Comparison of ENCODE assay signal across 12 mouse cellular contexts in genomic region chr15:64031099-64031498, GRCm38 (mm10). TPM values are rescaled to one million over a fixed set of nuclear protein-coding genes. Genes with fewer than 3 reads are reported as not detected.
A peak's percentile ranks its signal among the peaks of the same experiment; 100 is the strongest.
DNase-seq lines count a peak whose midpoint lies in the region; TF ChIP-seq lines count a peak whose summit lies in the region.
"Had no signal": no experiment of that assay in that cellular context is flagged by ENCODE, and none has a peak within 500 bp of the region (broad histone marks: within the 10 kb centered on the region; RNA-seq: fewer than 3 reads in every experiment).

No protein-coding gene starts in this region.

- no peaks in the 10 kb centered on the region for H3K9me3 ChIP-seq in limb, embryonic 10.5 days (replicated peaks)
- H3K9me3 ChIP-seq: megakaryocyte, embryonic 14.5 days had no signal

- peaks cover 40% of the 10 kb centered on the region for H3K4me1 ChIP-seq in limb, embryonic 10.5 days

- H3K36me3 ChIP-seq in limb, embryonic 10.5 days = no peaks in the 10 kb centered on the region

- 55% methylated on average over 5 of the region's 5 CpGs for WGBS in limb, embryonic 10.5 days

- no peak overlapping the region for H3K27ac ChIP-seq in gastrocnemius, adult 2 months
- H3K27ac ChIP-seq in limb, embryonic 10.5 days = peak overlapping the region; percentile 63; the same call in 1 of the 2 replicates

- no peaks in the 10 kb centered on the region for H3K27me3 ChIP-seq in limb, embryonic 10.5 days (ENCODE audit: low read depth, poor library complexity, severe bottlenecking)
- H3K27me3 ChIP-seq: megakaryocyte, embryonic 14.5 days had no signal

- H3K4me3 ChIP-seq in gastrocnemius, adult 2 months = no peak overlapping the region
- H3K4me3 ChIP-seq in limb, embryonic 10.5 days = no peak overlapping the region
- H3K4me3 ChIP-seq: megakaryocyte, embryonic 14.5 days had no signal

- TF ChIP-seq CTCF in gastrocnemius, adult 2 months (IDR thresholded peaks at IDR 0.05) = no peak

- DNase-seq in gastrocnemius, adult 2 months = peak; percentile 46
- DNase-seq in gastrocnemius, adult 8-10 months (ENCODE audit: low spot score in 2 of 2) = no peak
- peak; percentile 22 to 42 for DNase-seq in kidney, postnatal 4 days
- DNase-seq in kidney, adult 18-20 months = no peak
- DNase-seq in 3134 (ENCODE audit: extremely low read depth, insufficient read length, low spot score) = peak; percentile 44
- DNase-seq in limb, embryonic 10.5 days (ENCODE audit: low spot score) = peak; percentile 40
- no peak for DNase-seq in adrenal gland, postnatal 10 days
- DNase-seq in adrenal gland, adult (ENCODE audit: inconsistent age in 2 of 2, low spot score in 1 of 2) = no peak
- DNase-seq: cerebellum, adult 8-10 months; embryo, embryonic 11 days; spleen, adult 18-20 months had no signal

- intact Hi-C loops in gastrocnemius, adult 2 months (cut with DNase I) = no loop called here

RNA-seq across cellular contexts. Expression of gene Fam49b, which starts 29.2 kb away (rescaled TPM):
- 10 to 100 TPM; 26.4 to 39.1 TPM for total RNA-seq in gastrocnemius, adult 2 months (2021)
- 10 to 100 TPM; 28.9 to 34.8 (median 30.7) TPM for total RNA-seq in gastrocnemius, adult 8-10 months (2022)
- 66.5 and 71.0 TPM in 2 replicates for polyA plus RNA-seq in limb, embryonic 10.5 days (2016; fragmentation: Nextera tagmentation; extraction: Ambion mirVana)
- 10 to 100 TPM; 36.2 to 39.0 TPM for total RNA-seq in adrenal gland, postnatal 10 days (2021)

Comparison
In these comparisons a context has a peak if more than half of its experiments do, and no peak if none do; other contexts are left out.
1. DNase-seq: peak in gastrocnemius, adult 2 months (single experiment), kidney, postnatal 4 days (2 of 2), 3134 (single experiment) and limb, embryonic 10.5 days (single experiment); none in gastrocnemius, adult 8-10 months (0 of 2), kidney, adult 18-20 months (single experiment), adrenal gland, postnatal 10 days (single experiment) and adrenal gland, adult (0 of 2).